9 mouse cellular contexts compared by ENCODE assay signal in the genomic region with DNA sequence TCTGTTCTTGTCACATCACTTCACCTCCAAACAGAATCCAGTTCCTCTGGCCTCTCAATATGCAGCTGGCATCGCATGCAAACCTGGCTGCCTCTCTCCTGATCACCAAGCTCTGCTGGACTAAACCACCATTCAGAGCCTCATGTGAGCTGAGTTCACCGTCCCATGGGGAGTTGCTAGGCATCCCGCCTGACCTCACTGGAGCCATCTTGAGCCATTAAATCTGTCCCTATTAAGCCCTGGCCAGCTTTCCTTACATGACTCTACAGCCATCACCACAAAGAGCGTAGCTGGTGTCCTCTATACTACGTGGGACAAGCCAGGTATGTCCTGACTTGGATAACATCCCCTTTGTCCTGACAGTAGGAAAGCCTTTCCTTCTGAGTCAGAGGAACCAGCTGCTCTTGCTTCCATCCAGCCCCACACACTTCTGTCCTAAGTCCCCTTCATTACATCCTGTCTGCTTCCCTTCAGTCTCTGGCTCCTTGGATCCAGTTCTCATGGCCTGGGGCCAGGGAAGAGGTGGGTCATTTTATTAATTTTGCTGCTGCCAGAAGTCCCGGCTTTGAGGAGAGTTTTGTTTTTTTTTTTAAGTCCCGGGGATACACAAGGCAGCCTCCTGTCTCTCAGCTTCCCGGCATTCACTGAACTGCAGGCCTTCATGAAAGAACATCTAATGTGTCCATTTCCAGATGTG.
DNase-seq lines count a peak whose midpoint lies in the region; ATAC-seq and TF ChIP-seq lines count a peak whose summit lies in the region.
"Had no signal": no experiment of that assay in that cellular context is flagged by ENCODE, and none has a peak within 500 bp of the region (broad histone marks: within the 10 kb centered on the region; RNA-seq: fewer than 3 reads in every experiment).

No protein-coding gene starts in this region.

- no peak overlapping the region for H3K27ac ChIP-seq in kidney, embryonic 16.5 days (ENCODE audit: low read length)
- H3K27ac ChIP-seq in limb, embryonic 15.5 days, result peak overlapping the region; percentile 57
- no peak overlapping the region for H3K27ac ChIP-seq in left cerebral cortex, adult 2 months
- H3K27ac ChIP-seq: hindbrain, embryonic 15.5 days; macrophage had no signal

- H3K4me2 ChIP-seq in kidney, embryonic 16.5 days (replicated peaks; ENCODE audit: low read depth, low read length), result no peak overlapping the region
- H3K4me2 ChIP-seq in limb, embryonic 15.5 days, result no peak overlapping the region
- H3K4me2 ChIP-seq: hindbrain, embryonic 15.5 days had no signal

- DNase-seq in kidney, adult 8-10 months, result peak; percentile 28 to 31
- peak; percentile 72 to 78 for DNase-seq in gastrocnemius, adult 8-10 months (ENCODE audit: low spot score in 2 of 2)
- peak; percentile 81 to 83 for DNase-seq in heart, postnatal 14 days
- DNase-seq in left cerebral cortex, adult 2 months (ENCODE audit: extremely low spot score in 1 of 2, low spot score in 2 of 2), result no peak
- DNase-seq in thymus, adult 18-20 months, result no peak

- intact Hi-C loops in heart, postnatal 14 days (cut with DNase I), result no loop called here
- intact Hi-C loops in left cerebral cortex, adult 2 months (cut with DNase I), result no loop called here

- peaks cover 7% of the 10 kb centered on the region for H3K4me1 ChIP-seq in kidney, embryonic 16.5 days (ENCODE audit: insufficient read depth, low read length)
- H3K4me1 ChIP-seq in limb, embryonic 15.5 days, result peaks cover 14% of the 10 kb centered on the region
- H3K4me1 ChIP-seq: hindbrain, embryonic 15.5 days had no signal

- H3K36me3 ChIP-seq in kidney, embryonic 16.5 days (ENCODE audit: insufficient read depth, low read length), result no peaks in the 10 kb centered on the region
- no peaks in the 10 kb centered on the region for H3K36me3 ChIP-seq in limb, embryonic 15.5 days
- H3K36me3 ChIP-seq: hindbrain, embryonic 15.5 days had no signal

- H3K9ac ChIP-seq in kidney, embryonic 16.5 days (replicated peaks; ENCODE audit: low read length), result no peak overlapping the region
- H3K9ac ChIP-seq in limb, embryonic 15.5 days, result no peak overlapping the region
- H3K9ac ChIP-seq: hindbrain, embryonic 15.5 days had no signal

- no peaks in the 10 kb centered on the region; the same call in 1 of the 2 replicates for H3K27me3 ChIP-seq in kidney, embryonic 16.5 days (ENCODE audit: insufficient read depth, low read length)
- no peaks in the 10 kb centered on the region for H3K27me3 ChIP-seq in limb, embryonic 15.5 days
- H3K27me3 ChIP-seq: hindbrain, embryonic 15.5 days had no signal

- WGBS in kidney, embryonic 16.5 days, result 63% methylated on average over 8 of the region's 8 CpGs
- WGBS in limb, embryonic 15.5 days, result 48% methylated on average over 8 of the region's 8 CpGs

- H3K4me3 ChIP-seq in kidney, embryonic 16.5 days (ENCODE audit: low read length), result no peak overlapping the region
- H3K4me3 ChIP-seq in limb, embryonic 15.5 days, result no peak overlapping the region
- H3K4me3 ChIP-seq in left cerebral cortex, adult 2 months, result no peak overlapping the region
- H3K4me3 ChIP-seq: hindbrain, embryonic 15.5 days had no signal

- no peak for TF ChIP-seq CTCF in left cerebral cortex, adult 2 months (IDR thresholded peaks at IDR 0.05)

- peaks cover 5% of the 10 kb centered on the region; the same call in 1 of the 2 replicates for H3K9me3 ChIP-seq in kidney, embryonic 16.5 days (ENCODE audit: low read length)
- no peaks in the 10 kb centered on the region for H3K9me3 ChIP-seq in limb, embryonic 15.5 days
- H3K9me3 ChIP-seq: hindbrain, embryonic 15.5 days had no signal

- no peak for ATAC-seq in kidney, embryonic 16.5 days (ENCODE audit: low FRiP score, low TSS enrichment)
- no peak for ATAC-seq in limb, embryonic 15.5 days (ENCODE audit: insufficient number of reproducible peaks, low FRiP score, low TSS enrichment, low read depth)

Comparison
In these comparisons a context has a peak if more than half of its experiments do, and no peak if none do; other contexts are left out.
1. DNase-seq: peak in kidney, adult 8-10 months (2 of 2), gastrocnemius, adult 8-10 months (2 of 2) and heart, postnatal 14 days (2 of 2); none in left cerebral cortex, adult 2 months (0 of 2) and thymus, adult 18-20 months (0 of 2).